Mouse (Mus musculus): ENCODE measurements around the gene Naaladl2. TPM values are rescaled to one million over a fixed set of nuclear protein-coding genes. Genes with fewer than 3 reads are reported as not detected.
"Not testable (repeated sequence)": the region's sequence is repeated elsewhere in the genome, so short reads cannot be mapped to it uniquely, and the experiment has no call there.

Gene Naaladl2
- total RNA-seq (2021): 1 to 10 TPM; 1.5 to 1.7 TPM
- long read RNA-seq, experiment 1: 0 reads
- long read RNA-seq, experiment 2: 0 reads

- intact Hi-C loops (cut with DNase I; ENCODE audit: low total_unique reads): no loop called here
- peak; percentile 70 for DNase-seq
Observed at GRCm38 (mm10) chr3:25143555-25144311, at the start of gene Naaladl2. Naaladl2 (minus strand) TSS chr3:25144261.

- intact Hi-C loops (cut with DNase I; ENCODE audit: low total_unique reads): no loop called here
- DNase-seq: no peak
Observed at GRCm38 (mm10) chr3:25151721-25152120, 7.7 kb upstream of the Naaladl2 start.

- intact Hi-C loops (cut with DNase I; ENCODE audit: low total_unique reads): no loop called here
- DNase-seq: no peak
Observed at GRCm38 (mm10) chr3:25147271-25147670, 3.2 kb upstream of the Naaladl2 start.

GRCm38 (mm10) chr3:25144961-25145697, 1.1 kb upstream of the Naaladl2 start:
- intact Hi-C loops (cut with DNase I; ENCODE audit: low total_unique reads): no loop called here
- no peak for DNase-seq

- intact Hi-C loops (cut with DNase I; ENCODE audit: low total_unique reads): no loop called here
- DNase-seq: no peak
Observed at GRCm38 (mm10) chr3:25143111-25143510, 950 bp downstream of the Naaladl2 start.

GRCm38 (mm10) chr3:25131848-25132247, 12.2 kb downstream of the Naaladl2 start:
- intact Hi-C loops (cut with DNase I; ENCODE audit: low total_unique reads): no loop called here
- DNase-seq: no peak

GRCm38 (mm10) chr3:25127864-25128263, 16.2 kb downstream of the Naaladl2 start:
- intact Hi-C loops (cut with DNase I; ENCODE audit: low total_unique reads): no loop called here

GRCm38 (mm10) chr3:25124919-25125846, 18.9 kb downstream of the Naaladl2 start:
- intact Hi-C loops (cut with DNase I; ENCODE audit: low total_unique reads): no loop called here
- DNase-seq: no peak

More at GRCm38 (mm10) chr3:25127864-25128263, 16.2 kb downstream of the Naaladl2 start:
- DNase-seq: no peak

GRCm38 (mm10) chr3:25113107-25113506, 31.0 kb downstream of the Naaladl2 start:
- DNase-seq: no peak
- intact Hi-C loops (cut with DNase I; ENCODE audit: low total_unique reads): no loop called here

GRCm38 (mm10) chr3:25108997-25109396, 35.1 kb downstream of the Naaladl2 start:
- peak; percentile 44 for DNase-seq
- intact Hi-C loops (cut with DNase I; ENCODE audit: low total_unique reads): no loop called here

GRCm38 (mm10) chr3:25092986-25093385, 51.1 kb downstream of the Naaladl2 start:
- intact Hi-C loops (cut with DNase I; ENCODE audit: low total_unique reads): no loop called here
- no peak for DNase-seq

GRCm38 (mm10) chr3:25075785-25076184, 68.3 kb downstream of the Naaladl2 start:
- intact Hi-C loops (cut with DNase I; ENCODE audit: low total_unique reads): no loop called here
- no peak for DNase-seq

- intact Hi-C loops (cut with DNase I; ENCODE audit: low total_unique reads): no loop called here
- no peak for DNase-seq
Observed at GRCm38 (mm10) chr3:25074266-25074665, 69.8 kb downstream of the Naaladl2 start.

- DNase-seq: no peak
- intact Hi-C loops (cut with DNase I; ENCODE audit: low total_unique reads): no loop called here
Observed at GRCm38 (mm10) chr3:25073821-25074220, 70.2 kb downstream of the Naaladl2 start.

GRCm38 (mm10) chr3:25063217-25063616, 80.8 kb downstream of the Naaladl2 start:
- no peak for DNase-seq
- intact Hi-C loops (cut with DNase I; ENCODE audit: low total_unique reads): no loop called here

- intact Hi-C loops (cut with DNase I; ENCODE audit: low total_unique reads): no loop called here
- DNase-seq: no peak
Observed at GRCm38 (mm10) chr3:25052975-25053374, 91.1 kb downstream of the Naaladl2 start.

- intact Hi-C loops (cut with DNase I; ENCODE audit: low total_unique reads): no loop called here
- no peak for DNase-seq
Observed at GRCm38 (mm10) chr3:25019972-25020371, 124.1 kb downstream of the Naaladl2 start.

GRCm38 (mm10) chr3:25010751-25011150, 133.3 kb downstream of the Naaladl2 start:
- intact Hi-C loops (cut with DNase I; ENCODE audit: low total_unique reads): no loop called here

GRCm38 (mm10) chr3:25006802-25007201, 137.3 kb downstream of the Naaladl2 start:
- DNase-seq: not testable (repeated sequence)

More at GRCm38 (mm10) chr3:25010751-25011150, 133.3 kb downstream of the Naaladl2 start:
- DNase-seq: no peak

GRCm38 (mm10) chr3:24992577-24992976, 151.5 kb downstream of the Naaladl2 start:
- no peak for DNase-seq
- intact Hi-C loops (cut with DNase I; ENCODE audit: low total_unique reads): no loop called here

More at GRCm38 (mm10) chr3:25006802-25007201, 137.3 kb downstream of the Naaladl2 start:
- intact Hi-C loops (cut with DNase I; ENCODE audit: low total_unique reads): not testable (repeated sequence)
